In genomic region chr7:90444206-90444605, GRCm38 (mm10) we compare ENCODE assay signal across 8 mouse cellular contexts. TPM values are rescaled to one million over a fixed set of nuclear protein-coding genes. Genes with fewer than 3 reads are reported as not detected.
A peak's percentile ranks its signal among the peaks of the same experiment; 100 is the strongest.
DNase-seq lines count a peak whose midpoint lies in the region; ATAC-seq and TF ChIP-seq lines count a peak whose summit lies in the region.

No protein-coding gene starts in this region.

- no peak overlapping the region for H3K27ac ChIP-seq in left cerebral cortex, adult 2 months
- peak overlapping the region in 1 of 2 experiments; percentile 99; a peak in 2 of 4 replicates for H3K27ac ChIP-seq in heart, embryonic 14.5 days (replicated peaks in 1 of 2; ENCODE audit: control insufficient read depth in 1 of 2, insufficient read depth in 1 of 2, low read depth in 2 of 2, low read length in 2 of 2)
- H3K27ac ChIP-seq in liver, embryonic 13.5 days, result peak overlapping the region; percentile 94

- H3K4me3 ChIP-seq in left cerebral cortex, adult 2 months, result peak overlapping the region; percentile 75
- H3K4me3 ChIP-seq in heart, embryonic 14.5 days (ENCODE audit: control insufficient read depth in 1 of 2, insufficient read depth in 1 of 2, low read depth in 1 of 2, low read length in 2 of 2), result peak overlapping the region; percentile 77 to 94
- H3K4me3 ChIP-seq in liver, embryonic 13.5 days (replicated peaks), result peak overlapping the region; percentile 98

- H3K9ac ChIP-seq in heart, embryonic 14.5 days (ENCODE audit: low read length), result peak overlapping the region; percentile 99
- H3K9ac ChIP-seq in liver, embryonic 13.5 days, result peak overlapping the region; percentile 99

- intact Hi-C loops in left cerebral cortex, adult 2 months (cut with DNase I), result loop anchor here (1.0 kb wide), 1 partner anchor 32 kb away; the partner anchor contains the start of genes Dlg2 and Tmem126b
- intact Hi-C loops in left cerebral cortex, postnatal 25 days (cut with DNase I), result no loop called here

- no peaks in the 10 kb centered on the region for H3K27me3 ChIP-seq in heart, embryonic 14.5 days (ENCODE audit: control insufficient read depth, insufficient read depth, low read length)
- H3K27me3 ChIP-seq in liver, embryonic 13.5 days, result no peaks in the 10 kb centered on the region

- no peak for DNase-seq in left cerebral cortex, adult 2 months (ENCODE audit: extremely low spot score in 1 of 2, low spot score in 2 of 2)
- no peak for DNase-seq in left cerebral cortex, postnatal 25 days (ENCODE audit: low spot score in 2 of 2)
- peak; percentile 36 for DNase-seq in adipocyte (ENCODE audit: low spot score)
- no peak for DNase-seq in liver, embryonic 13.5 days
- no peak for DNase-seq in gastrocnemius, adult 18-20 months (ENCODE audit: low spot score)
- DNase-seq in adrenal gland, postnatal 25 days, result no peak
- no peak for DNase-seq in testis, postnatal 10 days (ENCODE audit: low spot score)

- 0% methylated on average over 6 of the region's 6 CpGs for WGBS in heart, embryonic 14.5 days
- WGBS in liver, embryonic 13.5 days (ENCODE audit: insufficient replicate concordance), result under 1% methylated on average over 6 of the region's 6 CpGs

- peak overlapping the region; percentile 67 for H3K4me2 ChIP-seq in heart, embryonic 14.5 days (ENCODE audit: low read length)
- H3K4me2 ChIP-seq in liver, embryonic 13.5 days, result peak overlapping the region; percentile 86

- H3K36me3 ChIP-seq in heart, embryonic 14.5 days (ENCODE audit: control insufficient read depth, insufficient read depth, low read length), result peaks cover 20% of the 10 kb centered on the region
- H3K36me3 ChIP-seq in liver, embryonic 13.5 days, result peaks cover 12% of the 10 kb centered on the region

- peaks cover 0 to 11% of the 10 kb centered on the region in 2 experiments; a peak in 2 of 4 replicates for H3K4me1 ChIP-seq in heart, embryonic 14.5 days (ENCODE audit: control insufficient read depth in 2 of 2, insufficient read depth in 2 of 2, low read length in 2 of 2)
- peaks cover 9% of the 10 kb centered on the region for H3K4me1 ChIP-seq in liver, embryonic 13.5 days (replicated peaks)

- TF ChIP-seq CTCF in left cerebral cortex, adult 2 months (IDR thresholded peaks at IDR 0.05), result no peak

- no peak for ATAC-seq in heart, embryonic 14.5 days (ENCODE audit: insufficient number of reproducible peaks, insufficient read depth, low FRiP score, low read depth)
- no peak for ATAC-seq in liver, embryonic 13.5 days (ENCODE audit: low read depth)

- H3K9me3 ChIP-seq in heart, embryonic 14.5 days (ENCODE audit: control insufficient read depth, low read length), result no peaks in the 10 kb centered on the region
- H3K9me3 ChIP-seq in liver, embryonic 13.5 days (replicated peaks), result no peaks in the 10 kb centered on the region

RNA-seq across cellular contexts. Expression of gene Crebzf, which starts 1.7 kb away (rescaled TPM):
- 100 to 1,000 TPM in 1 of 2 experiments, 10 to 100 TPM in 1; 98.8 to 105 TPM for total RNA-seq in left cerebral cortex, adult 2 months (2021)
- 10 to 100 TPM; 78.1 to 84.6 TPM for total RNA-seq in left cerebral cortex, postnatal 25 days (2021)
- polyA plus RNA-seq in heart, embryonic 14.5 days (2014; fragmentation: Nextera tagmentation; extraction: Ambion mirVana), result 28.7 and 31.2 TPM in 2 replicates
- polyA plus RNA-seq in liver, embryonic 13.5 days (2015; fragmentation: Nextera tagmentation; extraction: Ambion mirVana), result 13.7 and 13.8 TPM in 2 replicates
- 10 to 100 TPM; 12.5 to 13.6 TPM for total RNA-seq in gastrocnemius, adult 18-20 months (2021)
- total RNA-seq in adrenal gland, postnatal 25 days (2021), result 91.1 and 91.6 TPM in 2 replicates

RNA-seq across cellular contexts. Expression of gene Tmem126a, which starts 12.8 kb away (rescaled TPM):
- 10 to 100 TPM; 38.1 to 40.0 TPM for total RNA-seq in left cerebral cortex, adult 2 months (2021)
- total RNA-seq in left cerebral cortex, postnatal 25 days (2021), result 10 to 100 TPM; 43.2 to 44.8 TPM
- 123 and 125 TPM in 2 replicates for polyA plus RNA-seq in heart, embryonic 14.5 days (2014; fragmentation: Nextera tagmentation; extraction: Ambion mirVana)
- 62.5 and 65.8 TPM in 2 replicates for polyA plus RNA-seq in liver, embryonic 13.5 days (2015; fragmentation: Nextera tagmentation; extraction: Ambion mirVana)
- total RNA-seq in gastrocnemius, adult 18-20 months (2021), result 100 to 1,000 TPM; 104 to 105 TPM
- total RNA-seq in adrenal gland, postnatal 25 days (2021), result 52.9 and 53.1 TPM in 2 replicates

RNA-seq across cellular contexts. Expression of gene Ccdc89, which starts 17.8 kb away (rescaled TPM):
- total RNA-seq in left cerebral cortex, adult 2 months (2021), result under 1 TPM; 0.91 to 0.96 TPM
- under 1 TPM; 0.71 to 0.78 TPM for total RNA-seq in left cerebral cortex, postnatal 25 days (2021)
- polyA plus RNA-seq in heart, embryonic 14.5 days (2014; fragmentation: Nextera tagmentation; extraction: Ambion mirVana), result 0.70 and 1.1 TPM in 2 replicates
- polyA plus RNA-seq in liver, embryonic 13.5 days (2015; fragmentation: Nextera tagmentation; extraction: Ambion mirVana), result 0.15 and 0.30 TPM in 2 replicates
- under 1 TPM; 0.09 to 0.11 TPM for total RNA-seq in gastrocnemius, adult 18-20 months (2021)
- total RNA-seq in adrenal gland, postnatal 25 days (2021), result 0.57 and 1.1 TPM in 2 replicates

RNA-seq across cellular contexts. Expression of gene Tmem126b, which starts 31.6 kb away (rescaled TPM):
- 10 to 100 TPM; 24.8 to 26.4 TPM for total RNA-seq in left cerebral cortex, adult 2 months (2021)
- total RNA-seq in left cerebral cortex, postnatal 25 days (2021), result 10 to 100 TPM; 22.6 to 24.0 TPM
- 30.6 and 34.1 TPM in 2 replicates for polyA plus RNA-seq in heart, embryonic 14.5 days (2014; fragmentation: Nextera tagmentation; extraction: Ambion mirVana)
- polyA plus RNA-seq in liver, embryonic 13.5 days (2015; fragmentation: Nextera tagmentation; extraction: Ambion mirVana), result 12.4 and 14.5 TPM in 2 replicates
- 10 to 100 TPM; 19.6 to 19.8 TPM for total RNA-seq in gastrocnemius, adult 18-20 months (2021)
- total RNA-seq in adrenal gland, postnatal 25 days (2021), result 23.2 and 23.6 TPM in 2 replicates

RNA-seq across cellular contexts. Expression of gene Dlg2, which starts 32.3 kb away (rescaled TPM):
- total RNA-seq in left cerebral cortex, adult 2 months (2021), result 100 to 1,000 TPM; 295 to 301 TPM
- 100 to 1,000 TPM; 319 to 325 TPM for total RNA-seq in left cerebral cortex, postnatal 25 days (2021)
- polyA plus RNA-seq in heart, embryonic 14.5 days (2014; fragmentation: Nextera tagmentation; extraction: Ambion mirVana), result 6.5 and 10.0 TPM in 2 replicates
- polyA plus RNA-seq in liver, embryonic 13.5 days (2015; fragmentation: Nextera tagmentation; extraction: Ambion mirVana), result 0.52 and 0.65 TPM in 2 replicates
- 1 to 10 TPM in 1 of 2 experiments, under 1 TPM in 1; 0.50 to 1.5 TPM for total RNA-seq in gastrocnemius, adult 18-20 months (2021)
- 128 and 148 TPM in 2 replicates for total RNA-seq in adrenal gland, postnatal 25 days (2021)
